Comparison of ENCODE assay signal across 8 mouse cellular contexts in genomic region chr4:100214324-100215215, GRCm38 (mm10).
A peak's percentile ranks its signal among the peaks of the same experiment; 100 is the strongest.
DNase-seq lines count a peak whose midpoint lies in the region; ATAC-seq and TF ChIP-seq lines count a peak whose summit lies in the region.

No protein-coding gene starts in this region.

- no peak overlapping the region for H3K27ac ChIP-seq in intestine, embryonic 15.5 days
- no peak overlapping the region for H3K27ac ChIP-seq in liver, embryonic 13.5 days
- H3K27ac ChIP-seq in stomach, postnatal 0 days (replicated peaks): 0 out of 2 replicates have a peak overlapping the region, but pooled peaks have one; percentile 13

- no peak overlapping the region for H3K4me3 ChIP-seq in intestine, embryonic 15.5 days (replicated peaks)
- no peak overlapping the region for H3K4me3 ChIP-seq in liver, embryonic 13.5 days (replicated peaks)
- H3K4me3 ChIP-seq in stomach, postnatal 0 days (ENCODE audit: low read depth, low read length): no peak overlapping the region

- no peak overlapping the region for H3K9ac ChIP-seq in intestine, embryonic 15.5 days
- H3K9ac ChIP-seq in liver, embryonic 13.5 days: no peak overlapping the region
- no peak overlapping the region for H3K9ac ChIP-seq in stomach, postnatal 0 days (ENCODE audit: low read length)

- no peaks in the 10 kb centered on the region for H3K9me3 ChIP-seq in intestine, embryonic 15.5 days
- H3K9me3 ChIP-seq in liver, embryonic 13.5 days (replicated peaks): no peaks in the 10 kb centered on the region
- no peaks in the 10 kb centered on the region for H3K9me3 ChIP-seq in stomach, postnatal 0 days (ENCODE audit: control insufficient read depth, low read length)

- no peak for TF ChIP-seq EP300 in stomach, postnatal 0 days (optimal IDR thresholded peaks at IDR 0.05)

- WGBS in intestine, embryonic 15.5 days: 43% methylated on average over 13 of the region's 13 CpGs
- 52% methylated on average over 13 of the region's 13 CpGs for WGBS in liver, embryonic 13.5 days (ENCODE audit: insufficient replicate concordance)
- 39% methylated on average over 13 of the region's 13 CpGs for WGBS in stomach, postnatal 0 days

- H3K4me2 ChIP-seq in intestine, embryonic 15.5 days (replicated peaks): no peak overlapping the region
- no peak overlapping the region for H3K4me2 ChIP-seq in liver, embryonic 13.5 days
- no peak overlapping the region for H3K4me2 ChIP-seq in stomach, postnatal 0 days (replicated peaks; ENCODE audit: low read depth)

- TF ChIP-seq CTCF in stomach, postnatal 0 days (IDR thresholded peaks at IDR 0.05; ENCODE audit: low read depth): peak; percentile 70

- H3K27me3 ChIP-seq in intestine, embryonic 15.5 days (replicated peaks): no peaks in the 10 kb centered on the region
- H3K27me3 ChIP-seq in liver, embryonic 13.5 days: no peaks in the 10 kb centered on the region
- no peaks in the 10 kb centered on the region for H3K27me3 ChIP-seq in stomach, postnatal 0 days (ENCODE audit: control insufficient read depth, insufficient read depth, low read length)

- DNase-seq in cerebellum, postnatal 14 days: peak; percentile 55 to 63
- no peak for DNase-seq in cerebellum, adult 9-11 months
- peak; percentile 21 for DNase-seq in 416B (ENCODE audit: low read depth)
- peak; percentile 41 to 62 for DNase-seq in cerebellum, postnatal 25 days
- peak; percentile 5 for DNase-seq in liver, embryonic 13.5 days
- DNase-seq in stomach, postnatal 0 days (ENCODE audit: low spot score): no peak

- peaks cover 4% of the 10 kb centered on the region; the same call in 1 of the 2 replicates for H3K4me1 ChIP-seq in intestine, embryonic 15.5 days (replicated peaks)
- H3K4me1 ChIP-seq in liver, embryonic 13.5 days (replicated peaks): no peaks in the 10 kb centered on the region
- H3K4me1 ChIP-seq in stomach, postnatal 0 days (replicated peaks; ENCODE audit: control insufficient read depth, insufficient read depth): no peaks in the 10 kb centered on the region

- peak; percentile 45; the same call in 1 of the 2 replicates for ATAC-seq in intestine, embryonic 15.5 days
- peak; percentile 53 for ATAC-seq in liver, embryonic 13.5 days (ENCODE audit: low read depth)
- no peak for ATAC-seq in stomach, postnatal 0 days (ENCODE audit: low FRiP score, low TSS enrichment)
- no peak for ATAC-seq in activated CD4-positive, CD25-positive, alpha-beta regulatory T cell, adult 4 months

- H3K36me3 ChIP-seq in intestine, embryonic 15.5 days: no peaks in the 10 kb centered on the region
- no peaks in the 10 kb centered on the region for H3K36me3 ChIP-seq in liver, embryonic 13.5 days
- no peaks in the 10 kb centered on the region for H3K36me3 ChIP-seq in stomach, postnatal 0 days (ENCODE audit: control insufficient read depth, insufficient read depth, low read length)

Comparison
In these comparisons a context has a peak if more than half of its experiments do, and no peak if none do; other contexts are left out.
1. DNase-seq: peak in cerebellum, postnatal 14 days (2 of 2), 416B (single experiment), cerebellum, postnatal 25 days (2 of 2) and liver, embryonic 13.5 days (single experiment); none in cerebellum, adult 9-11 months (single experiment) and stomach, postnatal 0 days (single experiment).
2. ATAC-seq: peak in intestine, embryonic 15.5 days (single experiment) and liver, embryonic 13.5 days (single experiment); none in stomach, postnatal 0 days (single experiment) and activated CD4-positive, CD25-positive, alpha-beta regulatory T cell, adult 4 months (single experiment).